Mouse (Mus musculus) hindbrain, embryonic 15.5 days (tissue): ENCODE data around the gene Zfp934. TPM values are rescaled to one million over a fixed set of nuclear protein-coding genes. Genes with fewer than 3 reads are reported as not detected.
"Not testable (repeated sequence)": the region's sequence is repeated elsewhere in the genome, so short reads cannot be mapped to it uniquely, and the experiment has no call there.

Experiments used
- ATAC-seq: fragments of 200-750 bp; cut with Nextera tagmentation; 2 replicates; pipeline ENCODE4 v1.8.0; 2017; ENCODE audit warnings: low read depth, moderate number of reproducible peaks, moderate TSS enrichment; ENCODE audit not compliant: low FRiP score
- H3K27ac ChIP-seq: fragments of 300-500 bp; sonication (generic); replicated peaks from 2 replicates; pipeline ENCODE4 v1.5.1; 2015; ENCODE audit warnings: mild to moderate bottlenecking, inconsistent platforms
- H3K27me3 ChIP-seq: fragments of 300-500 bp; sonication (generic); 2 replicates; pipeline ENCODE4 v1.6.1; 2015; ENCODE audit warnings: control low read depth, inconsistent platforms
- H3K36me3 ChIP-seq: fragments of 300-500 bp; sonication (generic); 2 replicates; pipeline ENCODE4 v1.6.1; 2015; ENCODE audit warnings: control low read depth, inconsistent platforms
- H3K4me1 ChIP-seq: fragments of 300-500 bp; sonication (generic); replicated peaks from 2 replicates; pipeline ENCODE4 v1.6.1; 2015; ENCODE audit warnings: control low read depth, inconsistent platforms
- H3K4me2 ChIP-seq: fragments of 300-500 bp; sonication (generic); 2 replicates; pipeline ENCODE4 v1.6.1; 2015; ENCODE audit warnings: moderate library complexity, mild to moderate bottlenecking, inconsistent platforms
- H3K4me3 ChIP-seq: fragments of 300-500 bp; sonication (generic); 2 replicates; pipeline ENCODE4 v1.5.1; 2015; ENCODE audit warnings: mild to moderate bottlenecking, inconsistent platforms
- H3K9ac ChIP-seq: fragments of 300-500 bp; sonication (generic); 2 replicates; pipeline ENCODE4 v1.6.1; 2015; ENCODE audit warnings: inconsistent platforms
- H3K9me3 ChIP-seq: fragments of 300-500 bp; sonication (generic); 2 replicates; pipeline ENCODE4 v1.6.1; 2016; ENCODE audit warnings: control low read depth, inconsistent platforms
- WGBS: fragments of 180-500 bp; shearing (Covaris S2); methylation state at CpG from one replicate; pipeline ENCODE4 v1.1.7; 2015; 5-methylcytosine and 5-hydroxymethylcytosine counted together
- polyA plus RNA-seq: library from polyadenylated mRNA; unstranded; fragments of >200 nt; fragmentation: Nextera tagmentation; extraction: Ambion mirVana; gene quantifications from 2 replicates; pipeline ENCODE4 v1.2.1, GENCODE M21; 2015

Gene Zfp934
- polyA plus RNA-seq, result 9.7 and 10.4 TPM in 2 replicates

DNA sequence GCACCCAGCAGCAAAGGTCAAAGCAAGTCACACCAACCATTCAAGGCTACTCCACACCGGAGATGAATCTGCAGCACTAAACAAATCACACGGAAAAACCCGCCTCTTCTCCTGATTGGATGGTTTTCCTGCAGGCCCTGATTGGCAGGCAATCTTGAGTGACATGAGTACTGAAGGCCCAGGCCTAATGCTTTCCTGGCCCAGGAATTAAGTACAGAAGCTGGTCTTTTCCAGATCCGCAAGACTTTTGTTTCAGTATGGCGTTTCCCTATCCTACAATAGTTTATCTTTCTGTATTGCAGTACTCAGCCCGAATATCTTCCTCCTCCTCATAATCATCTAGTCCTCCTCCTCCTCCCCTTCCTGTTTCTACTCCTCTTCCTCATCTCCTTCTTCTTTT is at the start of gene Zfp934:
Gene Zfp934 (minus strand): TSS at position 101 of the 400 bp plus-strand sequence.
- H3K36me3 ChIP-seq, ATAC-seq, H3K4me1 ChIP-seq, H3K4me2 ChIP-seq, H3K9me3 ChIP-seq, H3K9ac ChIP-seq, H3K4me3 ChIP-seq, H3K27ac ChIP-seq, H3K27me3 ChIP-seq: not testable (repeated sequence)
- WGBS, result 86% methylated on average over 3 of the region's 6 CpGs

DNA sequence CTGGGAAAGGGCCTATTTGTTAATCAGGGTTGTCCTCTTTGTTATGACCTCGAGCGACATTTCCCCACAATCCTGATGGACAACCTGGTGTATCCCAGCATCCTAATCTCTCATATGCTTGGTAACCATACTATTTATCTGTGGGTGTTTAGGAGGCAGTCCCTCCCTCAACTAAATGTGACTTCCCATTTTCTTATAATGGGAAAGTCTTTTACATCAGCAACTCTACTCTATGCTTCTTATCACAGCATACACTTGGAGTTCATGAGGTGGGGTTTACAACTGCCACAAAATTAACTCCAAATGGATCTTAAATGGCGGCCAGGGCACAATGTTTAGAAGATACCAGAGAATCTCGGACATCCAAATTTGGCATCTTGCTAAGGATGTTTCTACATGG is 46.5 kb upstream of the Zfp934 start:
- H3K27me3 ChIP-seq, H3K4me3 ChIP-seq, H3K27ac ChIP-seq, H3K36me3 ChIP-seq, H3K9me3 ChIP-seq, H3K4me1 ChIP-seq, H3K4me2 ChIP-seq, H3K9ac ChIP-seq, ATAC-seq: not testable (repeated sequence)
- WGBS, result 95% methylated on average over 4 of the region's 4 CpGs

DNA sequence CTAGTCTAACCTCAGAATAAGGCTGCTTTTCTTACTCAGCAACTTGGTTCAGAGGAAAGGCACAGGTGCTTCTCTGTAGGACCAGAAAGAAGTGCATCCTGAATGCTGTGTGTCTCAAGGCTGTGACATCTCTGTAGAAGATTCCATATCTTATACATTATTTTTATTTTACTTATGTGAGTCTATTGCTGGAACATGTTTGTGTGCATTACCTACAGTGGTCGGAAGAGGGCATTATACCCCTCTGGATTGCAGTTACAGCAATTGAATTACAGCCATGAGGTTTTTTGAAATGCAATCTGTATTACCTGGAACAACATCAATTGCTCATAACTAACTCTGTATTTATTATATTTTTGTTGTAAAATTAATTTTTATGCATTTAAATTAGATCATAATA is 9.3 kb downstream of the Zfp934 start:
- H3K27me3 ChIP-seq, H3K4me1 ChIP-seq, H3K27ac ChIP-seq, H3K9me3 ChIP-seq, H3K4me3 ChIP-seq, H3K9ac ChIP-seq, H3K4me2 ChIP-seq, H3K36me3 ChIP-seq, ATAC-seq: not testable (repeated sequence)
- 31% methylated on average over 1 of the region's 1 CpGs for WGBS

DNA sequence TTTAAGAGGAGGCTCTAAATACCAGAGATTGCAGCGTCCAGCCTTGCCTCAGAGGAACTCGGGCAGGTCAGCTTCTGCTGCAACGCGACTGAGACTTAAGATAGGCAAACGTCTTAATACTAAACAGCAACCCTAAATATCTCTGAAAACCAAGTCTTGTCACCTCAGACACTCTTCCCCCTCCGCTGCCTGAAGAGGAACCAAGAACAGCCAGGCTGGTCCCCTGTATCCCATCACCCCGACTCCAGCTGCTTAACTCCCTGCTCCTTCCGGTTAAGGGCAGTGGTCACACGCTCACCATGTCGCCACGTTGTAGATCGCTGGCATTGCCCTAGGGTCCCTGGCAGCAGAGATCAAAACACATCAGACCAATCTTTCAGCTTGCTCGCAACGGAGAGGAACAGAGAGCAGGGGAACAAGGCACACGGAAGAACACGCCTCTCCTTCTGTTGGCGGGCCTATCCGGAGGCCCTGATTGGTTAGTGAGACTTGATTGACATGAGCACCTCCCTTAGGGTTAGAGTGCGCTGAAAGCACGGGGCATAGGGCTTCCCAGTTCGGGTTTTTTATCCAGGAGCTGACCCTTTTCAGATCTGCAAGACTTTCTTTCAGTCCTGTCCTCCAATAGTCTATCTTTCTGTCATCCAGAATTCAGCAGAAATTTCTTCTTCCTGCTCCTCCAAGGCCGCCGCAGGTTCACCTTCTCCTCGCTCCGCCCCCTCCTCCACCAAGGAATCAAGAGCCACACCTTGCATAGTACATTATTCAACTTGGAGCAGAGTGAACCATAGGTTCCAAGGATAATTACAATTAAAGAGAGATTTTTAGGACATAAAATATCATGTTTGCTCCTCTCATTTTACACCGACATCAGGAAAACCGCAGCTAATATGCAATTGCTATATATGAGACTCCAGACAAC is 12.5 kb downstream of the Zfp934 start, which contains the start of gene Zfp935:
Gene Zfp935 (minus strand): TSS at position 323 of the 922 bp plus-strand sequence.
- peak within 1 kb of the TSS; percentile 49 for H3K4me3 ChIP-seq
- 0 out of 2 replicates have a peak within 1 kb of the TSS, but pooled peaks have one; percentile 30 for H3K27ac ChIP-seq
- ATAC-seq, result peak; percentile 56; the same call in 1 of the 2 replicates
- 5% methylated on average over 27 of the region's 27 CpGs for WGBS
- H3K36me3 ChIP-seq, H3K4me1 ChIP-seq, H3K27me3 ChIP-seq: not testable (repeated sequence)
- peak within 1 kb of the TSS; percentile 55 for H3K4me2 ChIP-seq
- peak within 1 kb of the TSS; percentile 51 for H3K9ac ChIP-seq
- peaks cover 11% of the 10 kb centered on the region; the same call in 1 of the 2 replicates for H3K9me3 ChIP-seq

DNA sequence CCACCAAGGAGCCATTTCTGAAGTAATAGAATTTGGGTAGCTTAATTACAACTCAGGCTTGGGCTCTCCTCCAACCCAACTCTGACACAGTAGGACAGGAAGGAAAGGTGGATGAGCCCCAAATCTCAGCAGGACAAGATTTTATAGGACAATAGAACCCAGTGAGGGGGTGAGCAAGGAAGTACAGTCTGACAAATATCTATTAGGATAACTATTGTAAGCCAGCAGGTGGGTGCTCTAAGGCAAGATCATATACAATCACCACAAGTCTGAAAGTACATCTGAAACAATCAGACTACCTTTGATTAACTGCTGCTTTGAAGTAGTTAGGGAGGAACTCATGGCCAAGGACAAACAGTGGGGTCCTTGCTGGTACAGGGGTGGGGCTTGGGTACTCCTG is 40.9 kb downstream of the Zfp934 start:
- not testable (repeated sequence) for H3K9ac ChIP-seq, H3K27ac ChIP-seq, H3K4me3 ChIP-seq, H3K4me2 ChIP-seq, H3K9me3 ChIP-seq, ATAC-seq, H3K4me1 ChIP-seq, H3K27me3 ChIP-seq, H3K36me3 ChIP-seq

DNA sequence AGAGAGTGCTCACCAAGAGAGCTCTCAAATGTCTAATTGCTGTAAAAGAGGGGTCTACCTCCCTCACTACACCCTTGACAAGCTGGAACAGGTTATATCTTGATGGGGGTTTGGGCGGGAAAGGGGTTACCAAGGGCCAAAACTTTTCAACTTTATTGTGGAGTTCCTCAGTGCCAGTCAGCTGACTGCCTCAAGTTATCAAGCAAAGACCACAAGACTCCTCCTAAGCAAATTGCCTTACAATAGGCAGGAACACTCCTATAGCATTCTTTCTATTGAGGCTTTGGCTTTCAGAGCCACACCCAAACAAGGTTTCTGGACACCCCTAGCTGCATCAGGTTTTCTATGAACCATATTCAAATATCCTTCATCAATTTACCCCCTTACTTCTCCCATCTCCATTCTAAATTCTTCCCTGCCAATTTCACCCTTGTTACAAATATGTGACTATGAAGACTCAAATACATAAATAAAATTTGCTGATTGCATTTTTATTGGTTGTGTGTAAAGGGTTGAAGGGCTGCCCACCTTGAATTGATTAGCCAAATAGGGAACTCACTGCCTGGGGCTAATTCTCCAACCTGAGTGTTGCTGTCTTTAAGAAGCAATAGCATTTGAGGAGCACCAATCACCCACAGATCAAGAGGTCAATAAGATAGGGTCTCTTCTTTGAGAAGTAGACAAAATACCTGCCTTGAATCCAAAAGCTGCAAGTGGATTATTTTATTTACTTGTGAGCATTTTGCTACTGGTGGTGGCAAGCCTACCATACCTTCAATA is 60.2 kb downstream of the Zfp934 start:
- 89% methylated on average over 1 of the region's 1 CpGs for WGBS
- H3K4me1 ChIP-seq, H3K9me3 ChIP-seq, ATAC-seq, H3K36me3 ChIP-seq, H3K4me3 ChIP-seq, H3K27me3 ChIP-seq, H3K9ac ChIP-seq, H3K4me2 ChIP-seq, H3K27ac ChIP-seq: not testable (repeated sequence)

DNA sequence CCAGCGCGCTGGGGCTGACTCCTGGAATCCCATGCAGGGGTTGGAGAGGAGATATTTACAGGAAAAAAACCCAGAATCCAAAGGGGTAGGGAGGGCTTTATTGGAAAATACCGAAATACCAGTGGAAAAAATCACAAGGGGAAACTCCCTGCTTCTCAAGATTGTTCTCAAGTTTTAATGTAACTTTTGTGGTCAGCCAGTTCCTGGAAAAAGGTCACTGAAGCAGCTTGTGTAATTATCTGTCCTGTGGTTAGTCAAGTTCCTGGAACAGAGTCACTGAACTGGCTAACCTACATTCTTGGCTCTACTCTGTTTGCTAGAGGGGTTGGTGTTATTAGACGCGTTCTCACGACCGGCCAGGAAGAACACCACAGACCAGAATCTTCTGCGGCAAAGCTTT is 98.3 kb downstream of the Zfp934 start:
- not testable (repeated sequence) for H3K36me3 ChIP-seq, H3K4me1 ChIP-seq, H3K27me3 ChIP-seq, H3K27ac ChIP-seq, H3K9me3 ChIP-seq, ATAC-seq, H3K4me2 ChIP-seq, H3K9ac ChIP-seq, H3K4me3 ChIP-seq
- 93% methylated on average over 8 of the region's 8 CpGs for WGBS

DNA sequence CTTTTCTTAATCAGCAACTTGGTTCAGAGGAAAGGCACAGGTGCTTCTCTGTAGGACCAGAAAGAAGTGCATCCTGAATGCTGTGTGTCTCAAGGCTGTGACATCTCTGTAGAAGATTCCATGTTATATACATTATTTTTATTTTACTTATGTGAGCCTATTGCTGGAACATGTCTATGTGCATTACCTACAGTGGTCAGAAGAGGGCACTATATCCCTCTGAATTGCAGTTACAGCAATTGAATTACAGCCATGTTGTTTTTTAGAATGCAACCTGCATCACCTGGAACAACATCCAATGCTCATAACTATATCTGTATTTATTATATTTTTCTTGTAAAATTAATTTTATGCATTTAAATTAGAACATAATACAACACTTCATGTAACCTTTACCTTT is 101.1 kb downstream of the Zfp934 start:
- not testable (repeated sequence) for H3K27me3 ChIP-seq, H3K27ac ChIP-seq, H3K9me3 ChIP-seq, ATAC-seq, H3K4me3 ChIP-seq, H3K9ac ChIP-seq, H3K4me1 ChIP-seq, H3K36me3 ChIP-seq, H3K4me2 ChIP-seq

DNA sequence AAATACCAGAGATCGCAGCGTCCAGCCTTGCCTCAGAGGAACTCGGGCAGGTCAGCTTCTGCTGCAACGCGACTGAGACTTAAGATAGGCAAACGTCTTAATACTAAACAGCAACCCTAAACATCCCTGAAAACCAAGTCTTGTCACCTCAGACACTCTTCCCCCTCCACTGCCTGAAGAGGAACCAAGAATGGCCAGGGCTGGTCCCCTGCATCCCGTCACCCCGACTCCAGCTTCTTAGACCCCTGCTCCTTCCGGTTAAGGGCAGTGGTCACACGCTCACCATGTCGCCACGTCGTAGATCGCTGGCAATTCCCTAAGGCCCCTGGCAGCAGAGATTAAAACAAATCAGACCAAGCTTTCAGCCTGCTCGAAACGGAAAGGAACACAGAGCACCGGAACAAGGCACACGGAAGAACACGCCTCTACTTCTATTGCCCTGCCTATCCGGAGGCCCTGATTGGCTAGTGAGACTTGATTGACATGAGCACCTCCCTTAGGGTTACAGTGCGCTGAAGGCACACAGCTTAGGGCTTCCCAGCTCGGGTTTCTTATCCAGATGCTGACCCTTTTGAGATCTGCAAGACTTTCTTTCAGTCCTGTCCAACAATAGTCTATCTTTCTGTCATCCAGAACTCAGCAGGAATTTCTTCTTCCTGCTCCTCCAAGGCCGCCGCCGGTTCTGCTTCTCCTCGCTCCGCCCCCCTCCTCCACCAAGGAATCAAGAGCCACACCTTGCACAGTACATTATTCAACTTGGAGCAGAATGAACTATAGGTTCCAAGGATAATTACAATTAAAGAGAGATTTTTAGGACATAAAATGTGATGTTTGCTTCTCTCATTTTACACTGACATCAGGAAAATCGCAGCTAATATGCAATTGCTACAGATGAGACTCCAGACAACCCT is 104.3 kb downstream of the Zfp934 start, which contains the start of gene Gm49359:
Gene Gm49359 (minus strand): TSS at position 409 of the 911 bp plus-strand sequence.
- ATAC-seq, result peak; percentile 100
- H3K27me3 ChIP-seq, H3K4me1 ChIP-seq, H3K36me3 ChIP-seq, H3K9me3 ChIP-seq: not testable (repeated sequence)
- WGBS, result 2% methylated on average over 28 of the region's 28 CpGs
- Histone ChIP-seq H3K27ac (peak within 1 kb of the TSS; percentile 81), H3K4me2 (peak within 1 kb of the TSS; percentile 52), H3K9ac (peak within 1 kb of the TSS; percentile 79), H3K4me3 (peak within 1 kb of the TSS; percentile 70)
